Mouse (Mus musculus) C2C12 (cell line): ENCODE measurements around the gene Mapk8ip1.

Experiments
- CTCF ChIP-seq: IDR thresholded peaks from one replicate; pipeline ENCODE4 v1.5.1; 2011; ENCODE audit not compliant: control insufficient read depth, insufficient read depth, insufficient read length
- FOSL1 ChIP-seq: IDR thresholded peaks from one replicate; pipeline ENCODE4 v1.8.0; 2011; ENCODE audit warnings: mild to moderate bottlenecking, low read length; ENCODE audit not compliant: poor library complexity, insufficient read depth, severe bottlenecking
- MAX ChIP-seq: IDR thresholded peaks from one replicate; pipeline ENCODE4 v1.6.1; 2011; ENCODE audit warnings: mild to moderate bottlenecking, control low read depth
- MYOD1 ChIP-seq: IDR thresholded peaks from one replicate; pipeline ENCODE4 v1.6.1; 2011; ENCODE audit warnings: low read depth; ENCODE audit not compliant: control insufficient read depth, insufficient read length
- MYOG ChIP-seq: IDR thresholded peaks from one replicate; pipeline ENCODE4 v1.6.1; 2011; ENCODE audit not compliant: control insufficient read depth, insufficient read length; ENCODE audit errors: extremely low read depth
- USF1 ChIP-seq: IDR thresholded peaks from one replicate; pipeline ENCODE4 v1.6.1; 2011; ENCODE audit warnings: low read depth, mild to moderate bottlenecking, control low read depth, moderate library complexity

GRCm38 (mm10) chr2:92381161-92381560 is 19.9 kb downstream of the Mapk8ip1 start:
- no peak for TF ChIP-seq MYOD1
- no peak for TF ChIP-seq CTCF
- no peak for TF ChIP-seq USF1
- no peak for TF ChIP-seq MAX
- TF ChIP-seq FOSL1 = no peak
- TF ChIP-seq MYOG = no peak
